ENCODE assay signal across 22 mouse cellular contexts in the genomic region with DNA sequence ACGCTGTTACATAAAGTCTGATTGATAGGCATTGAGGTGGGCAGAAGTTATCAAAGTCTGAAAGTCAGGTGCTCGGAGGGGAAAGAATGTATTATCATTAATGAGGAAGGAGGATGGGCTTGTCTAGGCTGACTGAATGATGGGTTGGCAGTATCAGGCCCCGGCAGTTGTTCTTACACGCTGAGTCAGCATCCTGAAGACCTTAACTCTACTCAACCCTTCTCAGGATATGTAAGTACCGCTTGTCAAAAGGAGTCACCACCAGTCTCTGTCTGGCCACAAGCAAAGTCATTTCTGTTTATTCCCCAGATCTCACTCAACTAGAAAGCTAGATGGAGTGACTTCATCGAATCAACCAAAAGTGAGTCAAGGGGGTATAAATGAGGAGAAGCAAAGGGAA.
DNase-seq lines count a peak whose midpoint lies in the region; TF ChIP-seq lines count a peak whose summit lies in the region.
"Had no signal": no experiment of that assay in that cellular context is flagged by ENCODE, and none has a peak within 500 bp of the region (broad histone marks: within the 10 kb centered on the region; RNA-seq: fewer than 3 reads in every experiment).

No protein-coding gene starts in this region.

- H3K9ac ChIP-seq in CH12.LX (ENCODE audit: insufficient read depth, low read depth) (no peak overlapping the region), ES-E14 (ENCODE audit: insufficient read depth, low read depth, low read length, poor library complexity, severe bottlenecking) (no peak overlapping the region)

- TF ChIP-seq CTCF in CH12.LX (conservative IDR thresholded peaks at IDR 0.05 in 1 of 2, IDR thresholded peaks at IDR 0.05 in 1 of 2; ENCODE audit: low read depth in 2 of 2, low read length in 2 of 2), result no peak

- no peaks in the 10 kb centered on the region for H3K27me3 ChIP-seq in CH12.LX (replicated peaks)
- H3K27me3 ChIP-seq: Patski had no signal

- no peak for DNase-seq in CH12.LX (ENCODE audit: extremely low read depth)
- no peak for DNase-seq in ES-E14 (ENCODE audit: low read depth, low spot score)
- DNase-seq in brain, adult 2 months (ENCODE audit: low read depth, low spot score), result peak; percentile 39
- no peak for DNase-seq in adrenal gland, adult 18-20 months (ENCODE audit: low spot score in 2 of 2)
- DNase-seq in kidney, postnatal 10 days, result no peak
- no peak for DNase-seq in layer of hippocampus, postnatal 14 days (ENCODE audit: low spot score in 2 of 2)
- DNase-seq: adrenal gland, adult 2 months; adrenal gland, adult 8-10 months; adrenal gland, postnatal 10 days; adrenal gland, postnatal 14 days; adrenal gland, postnatal 25 days; adrenal gland, postnatal 36 days; B cell, adult 2 months; cerebellum, adult 11 months; cerebellum, adult 11-12 months; cerebellum, adult 18-20 months; cerebellum, adult 2 months; cerebellum, adult 8-10 months; cerebellum, adult 9-10 months; cerebellum, adult 9-11 months had no signal

- TF ChIP-seq EP300 in CH12.LX (IDR thresholded peaks at IDR 0.05; ENCODE audit: low read length), result no peak

- no peak overlapping the region for H3K4me2 ChIP-seq in CH12.LX (ENCODE audit: insufficient read depth, low read depth, poor library complexity, severe bottlenecking)

- dilution Hi-C loops in CH12.LX (cut with MboI; ENCODE audit: extremely low pct_ligation_motif_present, extremely low pct_unique_long_range_greater_than_20kb, low sequenced_read_pairs), result no loop called here

- TF ChIP-seq RAD21 in CH12.LX (IDR thresholded peaks at IDR 0.05; ENCODE audit: low read depth, low read length), result no peak

- no peak for TF ChIP-seq POLR2A in CH12.LX (IDR thresholded peaks at IDR 0.05; ENCODE audit: low read depth, low read length)

- H3K4me1 ChIP-seq in CH12.LX (ENCODE audit: control insufficient read depth in 1 of 2, insufficient read depth in 2 of 2), result no peaks in the 10 kb centered on the region
- H3K4me1 ChIP-seq in ES-E14 (ENCODE audit: control insufficient read depth in 2 of 2, insufficient read depth in 2 of 2, low read length in 2 of 2, poor library complexity in 1 of 2), result no peaks in the 10 kb centered on the region

- H3K4me3 ChIP-seq in CH12.LX (replicated peaks in 1 of 3; ENCODE audit: low read depth in 2 of 3, low read length in 2 of 3, poor library complexity in 1 of 3), result no peak overlapping the region
- no peak overlapping the region for H3K4me3 ChIP-seq in ES-E14 (ENCODE audit: insufficient read depth in 1 of 2, low read depth in 1 of 2, low read length in 2 of 2, poor library complexity in 1 of 2, severe bottlenecking in 1 of 2)

- H3K36me3 ChIP-seq in CH12.LX (replicated peaks in 1 of 2; ENCODE audit: control insufficient read depth in 1 of 2, insufficient read depth in 1 of 2, low read length in 1 of 2) (no peaks in the 10 kb centered on the region), ES-E14 (ENCODE audit: control insufficient read depth, insufficient read depth, low read length, poor library complexity, severe bottlenecking) (no peaks in the 10 kb centered on the region)
- H3K36me3 ChIP-seq: G1E had no signal

- H3K27ac ChIP-seq in CH12.LX (ENCODE audit: insufficient read depth, low read depth) (no peak overlapping the region), ES-E14 (ENCODE audit: insufficient read depth, low read depth, low read length, poor library complexity, severe bottlenecking) (no peak overlapping the region)

- no peaks in the 10 kb centered on the region for H3K79me2 ChIP-seq in CH12.LX (replicated peaks; ENCODE audit: control insufficient read depth, extremely low read depth, insufficient read depth, poor library complexity, severe bottlenecking)

- H3K9me3 ChIP-seq in CH12.LX (replicated peaks; ENCODE audit: low read length) (no peaks in the 10 kb centered on the region), ES-E14 (ENCODE audit: control insufficient read depth, insufficient read depth, low read depth, low read length) (no peaks in the 10 kb centered on the region)

- in situ Hi-C loops in CH12.LX (cut with MboI; ENCODE audit: low pct_ligation_motif_present, low pct_unique_long_range_greater_than_20kb, low sequenced_read_pairs) (no loop called here), ES-E14 (cut with MboI; ENCODE audit: low sequenced_read_pairs in 2 of 2, unreplicated experiment in 2 of 2) (no loop called here)

TF ChIP-seq in CH12.LX, 34 proteins besides CTCF, POLR2A, EP300 and RAD21:
- peak; percentile 79 for TF ChIP-seq MAFK (IDR thresholded peaks at IDR 0.05; ENCODE audit: insufficient replicate concordance, low read length)
- TF ChIP-seq USF2 (conservative IDR thresholded peaks at IDR 0.05; ENCODE audit: low read depth, low read length), result no peak
- no peak for TF ChIP-seq HCFC1 (IDR thresholded peaks at IDR 0.05; ENCODE audit: low read depth, low read length)
- no peak for TF ChIP-seq RCOR1 (conservative IDR thresholded peaks at IDR 0.05; ENCODE audit: low read depth, low read length)
- TF ChIP-seq UBTF (IDR thresholded peaks at IDR 0.05; ENCODE audit: low read depth, low read length), result no peak
- TF ChIP-seq E2F4 (IDR thresholded peaks at IDR 0.05; ENCODE audit: insufficient replicate concordance, low read depth, low read length), result no peak
- TF ChIP-seq ZNF384 (IDR thresholded peaks at IDR 0.05; ENCODE audit: low read depth, low read length), result no peak

TF ChIP-seq in ES-E14, 5 proteins besides CTCF, POLR2A, EP300 and RAD21:
- TF ChIP-seq CHD2 (IDR thresholded peaks at IDR 0.05; ENCODE audit: low read depth, low read length) (no peak), MAFK (IDR thresholded peaks at IDR 0.05; ENCODE audit: insufficient read depth, low read depth, low read length) (peak; percentile 81), ZC3H11A (IDR thresholded peaks at IDR 0.05; ENCODE audit: borderline replicate concordance, low read depth, low read length) (no peak), ZNF384 (IDR thresholded peaks at IDR 0.05; ENCODE audit: low read depth, low read length) (no peak), HCFC1 (IDR thresholded peaks at IDR 0.05; ENCODE audit: borderline replicate concordance, insufficient read depth, low read length) (no peak)
